Mouse (Mus musculus) MEL (cell line): Measurements from ENCODE around the gene Tom1l2. TPM values are rescaled to one million over a fixed set of nuclear protein-coding genes. Genes with fewer than 3 reads are reported as not detected.

Experiments
- DNase-seq: peaks from one replicate; pipeline ENCODE4 v3.0.0; 2011; ENCODE audit warnings: low read depth, low spot score
- H3K27ac ChIP-seq: 2 replicates; pipeline ENCODE4 v1.5.1; 2012; ENCODE audit warnings: low read depth, mild to moderate bottlenecking, control low read depth, low read length, moderate library complexity; ENCODE audit not compliant: control insufficient read depth
- H3K27me3 ChIP-seq, 2 experiments: fragments of 150-350 bp in 1 of 2; sonication (generic) in 1 of 2; 2 replicates each; pipeline ENCODE4 v1.6.1; 2012; ENCODE audit warnings: low read length in 2 of 2, mild to moderate bottlenecking in 2 of 2, improper control_type of control experiment in 1 of 2, moderate library complexity in 1 of 2; ENCODE audit not compliant: insufficient read depth in 2 of 2, control insufficient read depth in 1 of 2
- H3K36me3 ChIP-seq, 2 experiments: 2 replicates each; pipeline ENCODE4 v1.6.1; 2012 to 2014; ENCODE audit warnings: low read length in 2 of 2, improper control_type of control experiment in 1 of 2, inconsistent platforms in 1 of 2, mild to moderate bottlenecking in 1 of 2; ENCODE audit not compliant: insufficient read depth in 2 of 2, control insufficient read depth in 1 of 2
- H3K4me1 ChIP-seq, 2 experiments: fragments of 150-350 bp in 1 of 2; sonication (generic) in 1 of 2; 2 replicates each; pipeline ENCODE4 v1.6.1; 2012; ENCODE audit warnings: low read length in 2 of 2, improper control_type of control experiment in 1 of 2, mild to moderate bottlenecking in 1 of 2; ENCODE audit not compliant: insufficient read depth in 2 of 2, control insufficient read depth in 1 of 2
- H3K4me3 ChIP-seq, 2 experiments: fragments of 150-350 bp in 1 of 2; sonication (generic) in 1 of 2; 2 replicates each; pipeline ENCODE4 v1.5.1; 2012; ENCODE audit warnings: low read depth in 2 of 2, low read length in 2 of 2, mild to moderate bottlenecking in 2 of 2, moderate library complexity in 2 of 2, control low read depth in 1 of 2, improper control_type of control experiment in 1 of 2; ENCODE audit not compliant: control insufficient read depth in 1 of 2, insufficient read depth in 1 of 2
- H3K79me2 ChIP-seq: 2 replicates; pipeline ENCODE4 v1.6.1; 2012; ENCODE audit warnings: mild to moderate bottlenecking, low read length, moderate library complexity; ENCODE audit not compliant: control insufficient read depth, poor library complexity, insufficient read depth
- H3K9ac ChIP-seq: 2 replicates; pipeline ENCODE4 v1.6.1; 2012; ENCODE audit warnings: low read depth, mild to moderate bottlenecking, control low read depth, low read length, moderate library complexity; ENCODE audit not compliant: control insufficient read depth, poor library complexity, severe bottlenecking
- H3K9me3 ChIP-seq: fragments of 150-350 bp; sonication (generic); replicated peaks from 2 replicates; pipeline ENCODE4 v1.6.1; 2012; ENCODE audit warnings: mild to moderate bottlenecking, low read length, improper control_type of control experiment, moderate library complexity; ENCODE audit not compliant: insufficient read depth
- BHLHE40 ChIP-seq: IDR thresholded peaks from 2 replicates; pipeline ENCODE4 v1.6.1; 2012; ENCODE audit warnings: low read depth, mild to moderate bottlenecking, inconsistent platforms, low read length, improper control_type of control experiment, borderline replicate concordance
- CHD1 ChIP-seq: IDR thresholded peaks from 2 replicates; pipeline ENCODE4 v1.6.1; 2012; ENCODE audit warnings: low read depth, mild to moderate bottlenecking, inconsistent platforms, low read length, improper control_type of control experiment
- ELF1 ChIP-seq: IDR thresholded peaks from 2 replicates; pipeline ENCODE4 v1.6.1; 2014; ENCODE audit warnings: low read depth, mild to moderate bottlenecking, inconsistent platforms, low read length, improper control_type of control experiment, moderate library complexity
- EP300 ChIP-seq, 2 experiments: IDR thresholded peaks; 2 replicates each; pipeline ENCODE4 v1.6.1; 2011; ENCODE audit warnings: improper control_type of control experiment in 2 of 2, low read length in 2 of 2, low read depth in 1 of 2, mild to moderate bottlenecking in 1 of 2
- ETS1 ChIP-seq: IDR thresholded peaks from 2 replicates; pipeline ENCODE4 v1.6.1; 2012; ENCODE audit warnings: low read depth, mild to moderate bottlenecking, inconsistent platforms, low read length, improper control_type of control experiment, moderate library complexity
- GABPA ChIP-seq: IDR thresholded peaks from 2 replicates; pipeline ENCODE4 v1.6.1; 2012; ENCODE audit warnings: low read depth, mild to moderate bottlenecking, inconsistent platforms, low read length, improper control_type of control experiment, moderate library complexity
- GATA1 ChIP-seq: IDR thresholded peaks from 2 replicates; pipeline ENCODE4 v1.6.1; 2011; ENCODE audit warnings: low read depth, low read length, improper control_type of control experiment
- HCFC1 ChIP-seq: IDR thresholded peaks from 2 replicates; pipeline ENCODE4 v1.6.1; 2012; ENCODE audit warnings: low read depth, mild to moderate bottlenecking, inconsistent platforms, low read length, improper control_type of control experiment, moderate library complexity
- JUND ChIP-seq: IDR thresholded peaks from 2 replicates; pipeline ENCODE4 v1.6.1; 2011; ENCODE audit warnings: low read depth, mild to moderate bottlenecking, improper control_type of control experiment, low read length
- MAFK ChIP-seq: IDR thresholded peaks from 2 replicates; pipeline ENCODE4 v1.6.1; 2011; ENCODE audit warnings: low read depth, mild to moderate bottlenecking, low read length, improper control_type of control experiment, borderline replicate concordance
- MEF2A ChIP-seq: IDR thresholded peaks from 2 replicates; pipeline ENCODE4 v1.6.1; 2014; ENCODE audit warnings: low read depth, mild to moderate bottlenecking, inconsistent platforms, low read length, improper control_type of control experiment; ENCODE audit not compliant: poor library complexity, insufficient replicate concordance, severe bottlenecking; ENCODE audit errors: extremely low read depth
- MXI1 ChIP-seq: IDR thresholded peaks from 2 replicates; pipeline ENCODE4 v1.6.1; 2011; ENCODE audit warnings: mild to moderate bottlenecking, low read depth, low read length, improper control_type of control experiment
- MYB ChIP-seq: IDR thresholded peaks from 2 replicates; pipeline ENCODE4 v1.6.1; 2011; ENCODE audit warnings: mild to moderate bottlenecking, low read depth, low read length, improper control_type of control experiment
- NELFE ChIP-seq: IDR thresholded peaks from 2 replicates; pipeline ENCODE4 v1.6.1; 2011; ENCODE audit warnings: low read depth, low read length, improper control_type of control experiment
- NRF1 ChIP-seq: IDR thresholded peaks from 2 replicates; pipeline ENCODE4 v1.6.1; 2014; ENCODE audit warnings: low read depth, mild to moderate bottlenecking, inconsistent platforms, low read length, improper control_type of control experiment, moderate library complexity; ENCODE audit not compliant: poor library complexity, insufficient read depth, severe bottlenecking
- POLR2AphosphoS2 ChIP-seq: IDR thresholded peaks from 2 replicates; pipeline ENCODE4 v1.6.1; 2011; ENCODE audit warnings: low read length, improper control_type of control experiment
- RAD21 ChIP-seq: IDR thresholded peaks from 2 replicates; pipeline ENCODE4 v1.6.1; 2011; ENCODE audit warnings: mild to moderate bottlenecking, low read depth, low read length, improper control_type of control experiment
- TAL1 ChIP-seq: IDR thresholded peaks from 2 replicates; pipeline ENCODE4 v1.6.1; 2012; ENCODE audit warnings: mild to moderate bottlenecking, inconsistent platforms, low read length, moderate library complexity, mixed read lengths
- TBP ChIP-seq: IDR thresholded peaks from 2 replicates; pipeline ENCODE4 v1.8.0; 2011; ENCODE audit warnings: low read depth, low read length, improper control_type of control experiment
- TCF12 ChIP-seq: IDR thresholded peaks from 2 replicates; pipeline ENCODE4 v1.6.1; 2014; ENCODE audit warnings: low read depth, mild to moderate bottlenecking, inconsistent platforms, low read length, improper control_type of control experiment, moderate library complexity
- UBTF ChIP-seq: IDR thresholded peaks from 2 replicates; pipeline ENCODE4 v1.6.1; 2012; ENCODE audit warnings: low read depth, mild to moderate bottlenecking, inconsistent platforms, low read length, improper control_type of control experiment, moderate library complexity, borderline replicate concordance; ENCODE audit not compliant: insufficient read depth
- polyA plus RNA-seq, 2 experiments: library from polyadenylated mRNA; stranded (reverse) in 1 of 2; unstranded in 1 of 2; fragments of >175 nt in 1 of 2; fragments of >200 nt in 1 of 2; gene quantifications; 2 replicates each; pipeline versions ENCODE4 v1.2.1 to v1.2.4; 2012; ENCODE audit warnings: low replicate concordance in 2 of 2, low read depth in 1 of 2; ENCODE audit not compliant: insufficient read length in 2 of 2, insufficient read depth in 1 of 2, missing spikeins in 1 of 2
- total RNA-seq: library from RNA; depleted of rRNA; stranded (reverse); fragments of 300-350 nt; gene quantifications from 2 replicates; pipeline ENCODE4 v1.2.3, GENCODE M21; 2012

Tom1l2 gene
- total and polyA plus RNA-seq, 3 experiments = 6.8 to 12.2 TPM; not detected in 1

GRCm38 (mm10) chr11:60264651-60265050 is 88.1 kb downstream of the Tom1l2 start:
- H3K4me3 ChIP-seq = no peak overlapping the region
- H3K27ac ChIP-seq = no peak overlapping the region

GRCm38 (mm10) chr11:60262396-60262795 is 90.3 kb downstream of the Tom1l2 start:
- no peak overlapping the region for H3K27ac ChIP-seq
- H3K9me3 ChIP-seq = no peaks in the 10 kb centered on the region
- no peak overlapping the region for H3K9ac ChIP-seq
- H3K27me3 ChIP-seq = no peaks in the 10 kb centered on the region
- TF ChIP-seq MYB = no peak
- no peak for TF ChIP-seq TBP
- no peak for TF ChIP-seq TAL1
- no peak for TF ChIP-seq MXI1
- TF ChIP-seq TCF12 = no peak
- no peak for TF ChIP-seq ETS1
- TF ChIP-seq CHD1 = no peak
- no peak for TF ChIP-seq EP300 (IDR thresholded peaks at IDR 0.05; ENCODE audit: low read depth in 1 of 2, low read length in 2 of 2)
- TF ChIP-seq GATA1 = no peak
- TF ChIP-seq GABPA = no peak
- no peak for TF ChIP-seq POLR2AphosphoS2
- TF ChIP-seq NRF1 = no peak
- no peak for TF ChIP-seq MAFK
- TF ChIP-seq JUND = no peak
- TF ChIP-seq MEF2A = no peak
- no peak for TF ChIP-seq NELFE
- no peak for TF ChIP-seq UBTF
- TF ChIP-seq HCFC1 = no peak
- TF ChIP-seq ELF1 = no peak
- no peak for TF ChIP-seq BHLHE40
- no peaks in the 10 kb centered on the region for H3K4me1 ChIP-seq
- H3K79me2 ChIP-seq = no peaks in the 10 kb centered on the region
- no peaks in the 10 kb centered on the region for H3K36me3 ChIP-seq
- H3K4me3 ChIP-seq = no peak overlapping the region
- no peak for DNase-seq

More at GRCm38 (mm10) chr11:60264651-60265050, 88.1 kb downstream of the Tom1l2 start:
- H3K9ac ChIP-seq = no peak overlapping the region
- TF ChIP-seq NELFE = no peak
- TF ChIP-seq RAD21 = no peak
- H3K9me3 ChIP-seq = no peaks in the 10 kb centered on the region
- DNase-seq = no peak
- H3K79me2 ChIP-seq = no peaks in the 10 kb centered on the region
- H3K27me3 ChIP-seq = no peaks in the 10 kb centered on the region
- no peaks in the 10 kb centered on the region for H3K4me1 ChIP-seq
- no peaks in the 10 kb centered on the region for H3K36me3 ChIP-seq
